Mouse (Mus musculus) right cerebral cortex, postnatal 10 days (tissue): Measurements from ENCODE around the gene Cryge.

ENCODE experiments used
- DNase-seq, 2 experiments: peaks; one replicate each; pipeline ENCODE4 v3.0.0; 2021; ENCODE audit warnings: low spot score in 2 of 2

Cryge gene

DNA sequence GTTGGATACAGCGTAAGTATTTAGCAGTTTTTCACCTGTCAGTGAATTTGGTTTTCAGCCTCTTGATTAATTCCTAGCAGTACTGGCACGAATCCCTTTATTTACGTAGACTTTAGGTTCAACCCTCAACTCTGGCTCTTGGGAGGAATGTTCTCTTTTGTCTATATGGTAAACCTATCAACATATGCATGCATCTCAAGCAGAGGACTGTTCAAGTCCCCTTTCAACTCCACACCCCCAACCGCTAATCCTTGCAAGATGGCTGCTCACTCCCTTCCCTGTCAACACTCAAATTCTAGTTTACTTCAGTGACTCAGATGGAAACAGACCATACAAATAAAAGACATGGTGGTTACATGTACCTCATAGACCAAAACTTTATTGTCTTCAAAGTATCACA, 38.2 kb downstream of the Cryge start:
- no peak for DNase-seq

DNA sequence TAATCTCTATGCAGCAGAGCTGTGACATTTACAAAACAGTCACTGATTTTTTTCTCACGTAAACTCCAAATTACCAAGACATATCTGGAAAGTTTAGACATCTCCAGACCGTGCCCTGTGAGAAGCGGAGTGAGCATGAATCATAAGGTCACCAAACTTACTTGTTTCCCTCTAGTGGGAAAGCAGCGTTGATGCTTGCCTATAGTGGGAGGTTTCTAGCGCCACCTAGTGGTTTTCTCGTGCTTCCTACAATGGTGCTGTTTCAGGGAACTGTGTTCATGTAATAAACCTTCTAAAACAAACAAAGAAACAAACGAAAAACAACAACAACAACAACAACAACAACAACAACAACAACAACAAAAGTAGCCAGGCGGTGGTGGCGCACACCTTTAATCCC, 40.8 kb downstream of the Cryge start:
- DNase-seq: peak; percentile 62 to 75

DNA sequence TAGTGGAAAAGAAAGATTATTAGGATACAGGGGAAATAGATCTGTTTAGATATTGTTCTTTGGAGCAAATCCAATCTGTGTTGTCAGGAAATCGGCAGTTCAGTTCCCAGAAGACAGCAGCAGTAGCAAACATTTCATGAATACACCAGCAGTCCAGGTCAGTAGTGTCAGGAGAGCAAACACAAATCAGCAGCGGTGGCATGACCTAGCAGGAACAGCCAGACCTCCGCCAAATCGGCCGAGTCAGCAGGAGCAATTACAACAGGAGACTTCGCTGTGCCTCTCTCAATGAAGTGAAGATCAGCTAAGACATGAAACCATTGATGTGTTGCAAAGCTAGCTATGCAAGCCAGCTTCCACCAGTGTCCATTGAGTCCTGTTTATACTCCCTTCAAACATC, 45.4 kb downstream of the Cryge start:
- DNase-seq: no peak

DNA sequence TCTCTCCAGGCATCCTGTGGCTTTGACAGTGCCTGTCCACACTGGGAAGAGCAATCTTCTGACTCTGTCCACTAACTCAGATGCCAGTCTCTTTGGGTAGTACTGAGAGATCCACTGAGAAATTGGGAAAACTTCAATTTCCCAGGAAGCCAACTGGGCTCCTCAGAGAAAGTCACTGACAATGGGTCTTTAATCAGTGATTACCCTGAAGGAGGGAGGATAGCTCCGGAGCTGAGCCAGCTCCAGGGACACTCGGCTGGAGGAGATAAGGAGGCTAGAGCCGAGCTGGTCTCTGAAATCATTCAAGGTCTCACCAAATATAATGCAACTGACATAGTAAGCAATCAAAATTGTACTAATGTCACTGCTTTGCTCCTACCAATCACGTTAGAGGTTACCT, 46.4 kb downstream of the Cryge start:
- DNase-seq: no peak
